Mouse (Mus musculus) forebrain, embryonic 12.5 days (tissue): ENCODE measurements around the gene Orai1. TPM values are rescaled to one million over a fixed set of nuclear protein-coding genes. Genes with fewer than 3 reads are reported as not detected.

Experiments
- ATAC-seq: fragments of 200-750 bp; cut with Nextera tagmentation; 2 replicates; pipeline ENCODE4 v1.8.0; 2017; ENCODE audit warnings: moderate TSS enrichment; ENCODE audit not compliant: low FRiP score
- H3K27ac ChIP-seq: fragments of 300-500 bp; sonication (generic); 2 replicates; pipeline ENCODE4 v1.5.1; 2016; ENCODE audit warnings: mild to moderate bottlenecking
- H3K27me3 ChIP-seq: fragments of 300-500 bp; sonication (generic); 2 replicates; pipeline ENCODE4 v1.6.1; 2016; ENCODE audit warnings: mild to moderate bottlenecking
- H3K36me3 ChIP-seq: fragments of 300-500 bp; sonication (generic); replicated peaks from 2 replicates; pipeline ENCODE4 v1.6.1; 2016; ENCODE audit warnings: mild to moderate bottlenecking
- H3K4me1 ChIP-seq: fragments of 300-500 bp; sonication (generic); 2 replicates; pipeline ENCODE4 v1.6.1; 2016
- H3K4me2 ChIP-seq: fragments of 300-500 bp; sonication (generic); 2 replicates; pipeline ENCODE4 v1.6.1; 2016; ENCODE audit warnings: mild to moderate bottlenecking, moderate library complexity
- H3K4me3 ChIP-seq: fragments of 300-500 bp; sonication (generic); replicated peaks from 2 replicates; pipeline ENCODE4 v1.5.1; 2016; ENCODE audit warnings: mild to moderate bottlenecking
- H3K9ac ChIP-seq: fragments of 300-500 bp; sonication (generic); 2 replicates; pipeline ENCODE4 v1.6.1; 2016; ENCODE audit warnings: mild to moderate bottlenecking
- H3K9me3 ChIP-seq: fragments of 300-500 bp; sonication (generic); 2 replicates; pipeline ENCODE4 v1.6.1; 2016
- WGBS: fragments of 180-500 bp; shearing (Covaris S2); methylation state at CpG from one replicate; pipeline ENCODE4 v1.1.7; 2016; 5-methylcytosine and 5-hydroxymethylcytosine counted together
- polyA plus RNA-seq: library from polyadenylated mRNA; unstranded; fragments of >200 nt; fragmentation: Nextera tagmentation; extraction: Ambion mirVana; gene quantifications from 2 replicates; pipeline ENCODE4 v1.2.1, GENCODE M21; 2016

Orai1 gene
- polyA plus RNA-seq, 1 experiment from 2014 or later = 11.4 TPM

- peak overlapping the region; percentile 96 for H3K4me2 ChIP-seq
Observed at GRCm38 (mm10) chr5:122987211-122988020, 27.5 kb upstream of the Orai1 start.

GRCm38 (mm10) chr5:122988021-122988751, 26.7 kb upstream of the Orai1 start:
- Histone ChIP-seq H3K4me2 (peak overlapping the region; percentile 96), H3K27ac (peak overlapping the region; percentile 80), H3K9me3 (no peaks in the 10 kb centered on the region), H3K27me3 (no peaks in the 10 kb centered on the region; the same call in 1 of the 2 replicates), H3K4me3 (peak overlapping the region; percentile 60), H3K36me3 (0 out of 2 replicates have a peak, but pooled peaks cover 7% of the 10 kb centered on the region), H3K4me1 (peaks cover 64% of the 10 kb centered on the region), H3K9ac (peak overlapping the region; percentile 74)
- WGBS = under 1% methylated on average over 41 of the region's 41 CpGs
- peak; percentile 20; the same call in 1 of the 2 replicates for ATAC-seq

More at GRCm38 (mm10) chr5:122987211-122988020, 27.5 kb upstream of the Orai1 start:
- 0 out of 2 replicates have a peak overlapping the region, but pooled peaks have one; percentile 80 for H3K27ac ChIP-seq
- no peaks in the 10 kb centered on the region for H3K9me3 ChIP-seq
- no peaks in the 10 kb centered on the region; the same call in 1 of the 2 replicates for H3K27me3 ChIP-seq
- WGBS = 2% methylated on average over 39 of the region's 39 CpGs
- H3K4me3 ChIP-seq = peak overlapping the region; percentile 60
- H3K4me1 ChIP-seq = peaks cover 64% of the 10 kb centered on the region
- H3K9ac ChIP-seq = peak overlapping the region; percentile 74
- no peak; the same call in 1 of the 2 replicates for ATAC-seq
- H3K36me3 ChIP-seq = 0 out of 2 replicates have a peak, but pooled peaks cover 8% of the 10 kb centered on the region

- WGBS = under 1% methylated on average over 36 of the region's 39 CpGs
- peak overlapping the region; percentile 60 for H3K4me3 ChIP-seq
- H3K27me3 ChIP-seq = no peaks in the 10 kb centered on the region; the same call in 1 of the 2 replicates
- H3K27ac ChIP-seq = peak overlapping the region; percentile 82
- peak overlapping the region; percentile 74 for H3K9ac ChIP-seq
- 0 out of 2 replicates have a peak, but pooled peaks cover 1% of the 10 kb centered on the region for H3K36me3 ChIP-seq
- ATAC-seq = peak; percentile 45
- no peaks in the 10 kb centered on the region for H3K9me3 ChIP-seq
- H3K4me2 ChIP-seq = peak overlapping the region; percentile 96
- H3K4me1 ChIP-seq = peaks cover 65% of the 10 kb centered on the region
Observed at GRCm38 (mm10) chr5:122989001-122989525, 25.8 kb upstream of the Orai1 start.

GRCm38 (mm10) chr5:122989551-122990330, 25.1 kb upstream of the Orai1 start, which contains the start of gene Kdm2b:
Gene Kdm2b (minus strand): TSS chr5:122989823.
- WGBS = 1% methylated on average over 15 of the region's 15 CpGs
- ATAC-seq = peak; percentile 51
- peak within 1 kb of the TSS; percentile 74 for H3K9ac ChIP-seq
- peak within 1 kb of the TSS; percentile 96 for H3K4me2 ChIP-seq
- peaks cover 69% of the 10 kb centered on the region for H3K4me1 ChIP-seq
- peak within 1 kb of the TSS; percentile 82 for H3K27ac ChIP-seq
- peak within 1 kb of the TSS; percentile 60 for H3K4me3 ChIP-seq
- no peaks in the 10 kb centered on the region for H3K36me3 ChIP-seq
- no peaks in the 10 kb centered on the region; the same call in 1 of the 2 replicates for H3K27me3 ChIP-seq
- no peaks in the 10 kb centered on the region for H3K9me3 ChIP-seq

GRCm38 (mm10) chr5:122990411-122991160, 24.3 kb upstream of the Orai1 start:
- Histone ChIP-seq H3K27ac (peak overlapping the region; percentile 82; the same call in 1 of the 2 replicates), H3K27me3 (no peaks in the 10 kb centered on the region; the same call in 1 of the 2 replicates), H3K9ac (peak overlapping the region; percentile 74), H3K4me2 (peak overlapping the region; percentile 96), H3K9me3 (no peaks in the 10 kb centered on the region), H3K4me3 (peak overlapping the region; percentile 60), H3K4me1 (peaks cover 67% of the 10 kb centered on the region), H3K36me3 (no peaks in the 10 kb centered on the region)
- ATAC-seq = no peak
- WGBS = 11% methylated on average over 16 of the region's 16 CpGs

- Histone ChIP-seq H3K27me3 (no peaks in the 10 kb centered on the region), H3K9ac (peak overlapping the region; percentile 74), H3K27ac (peak overlapping the region; percentile 50; the same call in 1 of the 2 replicates), H3K4me2 (peak overlapping the region; percentile 96), H3K4me3 (peak overlapping the region; percentile 60; the same call in 1 of the 2 replicates), H3K36me3 (no peaks in the 10 kb centered on the region), H3K4me1 (peaks cover 59% of the 10 kb centered on the region), H3K9me3 (no peaks in the 10 kb centered on the region)
- ATAC-seq = no peak
- WGBS = 29% methylated on average over 5 of the region's 5 CpGs
Observed at GRCm38 (mm10) chr5:122991350-122992004, 23.4 kb upstream of the Orai1 start.

GRCm38 (mm10) chr5:122993811-122994210, 21.1 kb upstream of the Orai1 start:
- no peak overlapping the region for H3K4me3 ChIP-seq
- H3K9ac ChIP-seq = no peak overlapping the region
- H3K36me3 ChIP-seq = no peaks in the 10 kb centered on the region
- ATAC-seq = no peak
- 48% methylated on average over 2 of the region's 2 CpGs for WGBS
- no peak overlapping the region for H3K27ac ChIP-seq
- H3K9me3 ChIP-seq = no peaks in the 10 kb centered on the region
- H3K4me2 ChIP-seq = no peak overlapping the region
- peaks cover 43% of the 10 kb centered on the region for H3K4me1 ChIP-seq
- no peaks in the 10 kb centered on the region for H3K27me3 ChIP-seq

GRCm38 (mm10) chr5:122994303-122994846, 20.5 kb upstream of the Orai1 start:
- 11% methylated on average over 5 of the region's 5 CpGs for WGBS
- no peaks in the 10 kb centered on the region for H3K9me3 ChIP-seq
- H3K4me1 ChIP-seq = peaks cover 41% of the 10 kb centered on the region
- no peak overlapping the region; the same call in 1 of the 2 replicates for H3K27ac ChIP-seq
- H3K27me3 ChIP-seq = no peaks in the 10 kb centered on the region
- H3K4me2 ChIP-seq = no peak overlapping the region
- no peaks in the 10 kb centered on the region for H3K36me3 ChIP-seq
- no peak overlapping the region for H3K4me3 ChIP-seq
- H3K9ac ChIP-seq = no peak overlapping the region
- ATAC-seq = peak; percentile 87

- ATAC-seq = no peak
- no peak overlapping the region for H3K4me3 ChIP-seq
- H3K27ac ChIP-seq = no peak overlapping the region; the same call in 1 of the 2 replicates
Observed at GRCm38 (mm10) chr5:122994910-122995309, 20.0 kb upstream of the Orai1 start.

More at GRCm38 (mm10) chr5:122994910-122995309, 20.0 kb upstream of the Orai1 start:
- 0% methylated on average over 1 of the region's 1 CpGs for WGBS
- Histone ChIP-seq H3K27me3 (no peaks in the 10 kb centered on the region), H3K9me3 (no peaks in the 10 kb centered on the region), H3K36me3 (no peaks in the 10 kb centered on the region), H3K4me1 (peaks cover 36% of the 10 kb centered on the region), H3K9ac (no peak overlapping the region), H3K4me2 (no peak overlapping the region)
